In genomic region chr15:102381575-102381974, GRCm38 (mm10) we compare ENCODE assay signal across 8 mouse cellular contexts. TPM values are rescaled to one million over a fixed set of nuclear protein-coding genes. Genes with fewer than 3 reads are reported as not detected.
DNase-seq lines count a peak whose midpoint lies in the region; ATAC-seq and TF ChIP-seq lines count a peak whose summit lies in the region.

No protein-coding gene starts in this region.

- ATAC-seq in megakaryocyte, adult 5-6 weeks (ENCODE audit: poor library complexity, severe bottlenecking): peak; percentile 83

- intact Hi-C loops in gastrocnemius, postnatal 14 days (cut with DNase I; ENCODE audit: low total_unique reads): loop anchor here (5.0 kb wide), 2 partner anchors 41 to 61 kb away; no protein-coding TSS in a partner anchor
- intact Hi-C loops in left cerebral cortex, adult 2 months (cut with DNase I): loop anchor here (1.0 kb wide), 2 partner anchors 40 to 61 kb away; no protein-coding TSS in a partner anchor

- TF ChIP-seq CTCF in left cerebral cortex, adult 2 months (IDR thresholded peaks at IDR 0.05): peak; percentile 89

- peak; percentile 93 for DNase-seq in adipocyte (ENCODE audit: low spot score)
- DNase-seq in embryo, embryonic 10 days (ENCODE audit: low spot score): peak; percentile 97
- DNase-seq in gastrocnemius, postnatal 14 days: peak; percentile 83
- DNase-seq in induced T-regulatory cell, adult 2 months (ENCODE audit: low read depth): peak; percentile 87
- DNase-seq in left cerebral cortex, adult 2 months (ENCODE audit: extremely low spot score in 1 of 2, low spot score in 2 of 2): peak; percentile 78 to 86
- DNase-seq in right cerebral cortex, adult 2 months (ENCODE audit: low spot score in 2 of 2): peak; percentile 86 to 88
- DNase-seq in urinary bladder, postnatal 10 days (ENCODE audit: low spot score): peak; percentile 65

- no peak overlapping the region for H3K27ac ChIP-seq in left cerebral cortex, adult 2 months

- no peak overlapping the region for H3K4me3 ChIP-seq in left cerebral cortex, adult 2 months

RNA-seq across cellular contexts. Expression of gene Sp7, which starts 14.6 kb away (rescaled TPM):
- total RNA-seq in gastrocnemius, postnatal 14 days (2021): under 1 TPM; 0.11 to 0.14 TPM
- under 1 TPM; 0.27 to 0.61 TPM for total RNA-seq in left cerebral cortex, adult 2 months (2021)
- total RNA-seq in megakaryocyte, adult 5-6 weeks (2015): not detected in 2 replicates
- total RNA-seq in megakaryocyte, adult 5-6 weeks (2017): not detected in 2 replicates

RNA-seq across cellular contexts. Expression of gene Sp1, which starts 24.4 kb away (rescaled TPM):
- total RNA-seq in gastrocnemius, postnatal 14 days (2021): 10 to 100 TPM; 27.5 to 31.2 TPM
- 10 to 100 TPM; 26.8 to 27.2 TPM for total RNA-seq in left cerebral cortex, adult 2 months (2021)
- 68.3 and 71.8 TPM in 2 replicates for total RNA-seq in megakaryocyte, adult 5-6 weeks (2015)
- total RNA-seq in megakaryocyte, adult 5-6 weeks (2017): 64.1 and 72.2 TPM in 2 replicates

RNA-seq across cellular contexts. Expression of gene Aaas, which starts 31.0 kb away (rescaled TPM):
- total RNA-seq in gastrocnemius, postnatal 14 days (2021): 1 to 10 TPM; 7.2 to 8.4 TPM
- 10 to 100 TPM; 14.3 to 18.9 TPM for total RNA-seq in left cerebral cortex, adult 2 months (2021)
- total RNA-seq in megakaryocyte, adult 5-6 weeks (2015): 67.5 and 75.2 TPM in 2 replicates
- total RNA-seq in megakaryocyte, adult 5-6 weeks (2017): 64.3 and 100 TPM in 2 replicates

RNA-seq across cellular contexts. Expression of gene Myg1, which starts 50.1 kb away (rescaled TPM):
- 10 to 100 TPM; 17.6 to 19.0 TPM for total RNA-seq in gastrocnemius, postnatal 14 days (2021)
- total RNA-seq in left cerebral cortex, adult 2 months (2021): 10 to 100 TPM; 65.1 to 67.9 TPM
- 28.4 and 28.6 TPM in 2 replicates for total RNA-seq in megakaryocyte, adult 5-6 weeks (2015)
- 47.8 and 52.2 TPM in 2 replicates for total RNA-seq in megakaryocyte, adult 5-6 weeks (2017)

RNA-seq across cellular contexts. Expression of gene Pfdn5, which starts 55.7 kb away (rescaled TPM):
- 100 to 1,000 TPM; 212 to 228 TPM for total RNA-seq in gastrocnemius, postnatal 14 days (2021)
- total RNA-seq in left cerebral cortex, adult 2 months (2021): 100 to 1,000 TPM; 408 to 428 TPM
- 385 and 398 TPM in 2 replicates for total RNA-seq in megakaryocyte, adult 5-6 weeks (2015)
- total RNA-seq in megakaryocyte, adult 5-6 weeks (2017): 347 and 441 TPM in 2 replicates
